23 mouse cellular contexts compared by ENCODE assay signal in genomic region chr7:65891831-65892230, GRCm38 (mm10). TPM values are rescaled to one million over a fixed set of nuclear protein-coding genes. Genes with fewer than 3 reads are reported as not detected.
A peak's percentile ranks its signal among the peaks of the same experiment; 100 is the strongest.
DNase-seq lines count a peak whose midpoint lies in the region; ATAC-seq lines count a peak whose summit lies in the region.
"Had no signal": no experiment of that assay in that cellular context is flagged by ENCODE, and none has a peak within 500 bp of the region (broad histone marks: within the 10 kb centered on the region; RNA-seq: fewer than 3 reads in every experiment).

No protein-coding gene starts in this region.

- H3K27me3 ChIP-seq in kidney, embryonic 15.5 days, result no peaks in the 10 kb centered on the region
- H3K27me3 ChIP-seq: embryonic facial prominence, embryonic 12.5 days; forebrain, embryonic 12.5 days; hindbrain, embryonic 15.5 days had no signal

- H3K4me1 ChIP-seq in kidney, embryonic 15.5 days, result peaks cover 13% of the 10 kb centered on the region
- H3K4me1 ChIP-seq: embryonic facial prominence, embryonic 12.5 days; forebrain, embryonic 12.5 days; hindbrain, embryonic 15.5 days; liver, embryonic 15.5 days had no signal

- peak; percentile 35 for DNase-seq in adrenal gland, adult 2 months
- DNase-seq in adrenal gland, adult 8-10 months, result no peak
- DNase-seq in heart, adult 11 months, result peak; percentile 95
- no peak for DNase-seq in heart, postnatal 4 days
- no peak for DNase-seq in kidney, adult 8-10 months
- DNase-seq in heart, postnatal 36 days, result peak; percentile 39 to 49
- DNase-seq: kidney, adult 2 months; liver; right cerebral cortex, adult 18-20 months; right cerebral cortex, postnatal 4 days; thymus, adult 18-20 months; thymus, postnatal 36 days had no signal

- 0 out of 2 replicates have a peak overlapping the region, but pooled peaks have one; percentile 28 for H3K27ac ChIP-seq in kidney, embryonic 15.5 days
- H3K27ac ChIP-seq: embryonic facial prominence, embryonic 12.5 days; forebrain, embryonic 12.5 days; hindbrain, embryonic 15.5 days; limb, embryonic 10.5 days; liver, embryonic 15.5 days; macrophage had no signal

- no peak overlapping the region for H3K4me2 ChIP-seq in kidney, embryonic 15.5 days
- H3K4me2 ChIP-seq: embryonic facial prominence, embryonic 12.5 days; forebrain, embryonic 12.5 days; hindbrain, embryonic 15.5 days; liver, embryonic 15.5 days had no signal

- 64% methylated on average over 7 of the region's 7 CpGs for WGBS in kidney, embryonic 15.5 days

- intact Hi-C loops in heart, postnatal 36 days (cut with DNase I), result no loop called here

- H3K9me3 ChIP-seq in kidney, embryonic 15.5 days (replicated peaks), result no peaks in the 10 kb centered on the region
- H3K9me3 ChIP-seq: embryonic facial prominence, embryonic 12.5 days; forebrain, embryonic 12.5 days; heart, embryonic 13.5 days; hindbrain, embryonic 15.5 days; limb, embryonic 10.5 days; liver, embryonic 15.5 days had no signal

- H3K36me3 ChIP-seq in kidney, embryonic 15.5 days, result no peaks in the 10 kb centered on the region
- H3K36me3 ChIP-seq: embryonic facial prominence, embryonic 12.5 days; forebrain, embryonic 12.5 days; heart, embryonic 13.5 days; hindbrain, embryonic 15.5 days; limb, embryonic 10.5 days; liver, embryonic 15.5 days had no signal

- H3K4me3 ChIP-seq in kidney, embryonic 15.5 days (replicated peaks), result no peak overlapping the region
- H3K4me3 ChIP-seq: embryonic facial prominence, embryonic 12.5 days; forebrain, embryonic 12.5 days; heart, embryonic 13.5 days; hindbrain, embryonic 15.5 days; limb, embryonic 10.5 days; liver, embryonic 15.5 days had no signal

- ATAC-seq in kidney, embryonic 15.5 days (replicated peaks; ENCODE audit: low FRiP score), result 0 out of 2 replicates have a peak, but pooled peaks have one; percentile 47
- ATAC-seq: activated CD4-positive, CD25-positive, alpha-beta regulatory T cell, adult 4 months; lung, postnatal 0 days had no signal

- no peak overlapping the region for H3K9ac ChIP-seq in kidney, embryonic 15.5 days
- H3K9ac ChIP-seq: embryonic facial prominence, embryonic 12.5 days; forebrain, embryonic 12.5 days; hindbrain, embryonic 15.5 days; liver, embryonic 15.5 days had no signal

RNA-seq across cellular contexts. Expression of gene Pcsk6, which starts 30.3 kb away (rescaled TPM):
- 10 to 100 TPM; 23.0 to 34.8 TPM for total RNA-seq in adrenal gland, adult 2 months (2021)
- 7.0 and 9.8 TPM in 2 replicates for polyA plus RNA-seq in adrenal gland, adult 2 months (2012; rRNA removed)
- total RNA-seq in adrenal gland, adult 8-10 months (2022), result 10 to 100 TPM; 10.7 to 18.4 (median 14.7) TPM
- 10 to 100 TPM; 32.7 to 39.8 TPM for total RNA-seq in heart, postnatal 4 days (2021)
- 2.7 and 2.9 TPM in 2 replicates for polyA plus RNA-seq in kidney, embryonic 15.5 days (2015; fragmentation: Nextera tagmentation; extraction: Ambion mirVana)
- 10 to 100 TPM; 49.3 to 53.8 TPM for total RNA-seq in heart, postnatal 36 days (2021)
- total RNA-seq: hematopoietic stem cell, adult 5-6 weeks had no signal
- polyA plus RNA-seq: activated CD4-positive, CD25-positive, alpha-beta regulatory T cell, adult 4 months; macrophage had no signal

Comparison
In these comparisons a context has a peak if more than half of its experiments do, and no peak if none do; other contexts are left out.
1. DNase-seq: peak in adrenal gland, adult 2 months (single experiment), heart, adult 11 months (single experiment) and heart, postnatal 36 days (2 of 2); none in adrenal gland, adult 8-10 months (single experiment), heart, postnatal 4 days (single experiment) and kidney, adult 8-10 months (0 of 2).